Mouse (Mus musculus) stomach, postnatal 0 days (tissue): ENCODE results near the gene Olfr1364. TPM values are rescaled to one million over a fixed set of nuclear protein-coding genes. Genes with fewer than 3 reads are reported as not detected.

Source experiments
- ATAC-seq: fragments of 200-750 bp; cut with Nextera tagmentation; 2 replicates; pipeline ENCODE4 v1.8.0; 2017; ENCODE audit not compliant: low FRiP score, low TSS enrichment
- DNase-seq: peaks from one replicate; pipeline ENCODE4 v3.0.0-alpha.2; 2016; ENCODE audit warnings: low spot score
- H3K27ac ChIP-seq: fragments of 300-500 bp; sonication (generic); replicated peaks from 2 replicates; pipeline ENCODE4 v1.5.1; 2014; ENCODE audit warnings: mild to moderate bottlenecking, control low read depth
- H3K27me3 ChIP-seq: fragments of 300-500 bp; sonication (generic); 2 replicates; pipeline ENCODE4 v1.6.1; 2014; ENCODE audit warnings: low read length; ENCODE audit not compliant: control insufficient read depth, insufficient read depth
- H3K36me3 ChIP-seq: fragments of 300-500 bp; sonication (generic); 2 replicates; pipeline ENCODE4 v1.6.1; 2014; ENCODE audit warnings: low read length, mixed read lengths; ENCODE audit not compliant: control insufficient read depth, insufficient read depth
- H3K4me1 ChIP-seq: fragments of 300-500 bp; sonication (generic); replicated peaks from 2 replicates; pipeline ENCODE4 v1.6.1; 2014; ENCODE audit warnings: antibody characterized with exemption; ENCODE audit not compliant: control insufficient read depth, insufficient read depth
- H3K4me2 ChIP-seq: fragments of 300-500 bp; sonication (generic); replicated peaks from 2 replicates; pipeline ENCODE4 v1.6.1; 2014; ENCODE audit warnings: low read depth, mild to moderate bottlenecking, control low read depth, moderate library complexity
- H3K4me3 ChIP-seq: fragments of 300-500 bp; sonication (generic); 2 replicates; pipeline ENCODE4 v1.5.1; 2014; ENCODE audit warnings: low read depth, low read length, control low read depth
- H3K9ac ChIP-seq: fragments of 300-500 bp; sonication (generic); 2 replicates; pipeline ENCODE4 v1.6.1; 2014; ENCODE audit warnings: mild to moderate bottlenecking, low read length, control low read depth, mixed read lengths
- H3K9me3 ChIP-seq: fragments of 300-500 bp; sonication (generic); 2 replicates; pipeline ENCODE4 v1.6.1; 2016; ENCODE audit warnings: low read length; ENCODE audit not compliant: control insufficient read depth
- CTCF ChIP-seq: IDR thresholded peaks from 2 replicates; pipeline ENCODE4 v1.5.1; 2016; ENCODE audit warnings: antibody characterized with exemption, low read depth, mild to moderate bottlenecking, moderate library complexity
- EP300 ChIP-seq: optimal IDR thresholded peaks from 2 replicates; pipeline ENCODE3; 2016; ENCODE audit warnings: antibody characterized with exemption
- WGBS: fragments of 180-500 bp; shearing (Covaris S2); extraction: QIAGEN DNeasy Blood & Tissue Kit; methylation state at CpG from one replicate; pipeline ENCODE4 v1.1.7; 2014; 5-methylcytosine and 5-hydroxymethylcytosine counted together
- polyA plus RNA-seq: library from polyadenylated mRNA; unstranded; fragments of >200 nt; fragmentation: Nextera tagmentation; extraction: Ambion mirVana; gene quantifications from 2 replicates; pipeline ENCODE4 v1.2.1, GENCODE M21; 2015

Olfr1364 gene
- polyA plus RNA-seq: not detected in 2 replicates

- WGBS: 85% methylated on average over 2 of the region's 2 CpGs
- DNase-seq: no peak
- H3K9ac ChIP-seq: no peak within 1 kb of the TSS
- no peaks in the 10 kb centered on the region for H3K27me3 ChIP-seq
- TF ChIP-seq EP300: no peak
- TF ChIP-seq CTCF: no peak
- ATAC-seq: no peak
- H3K36me3 ChIP-seq: no peaks in the 10 kb centered on the region
- no peaks in the 10 kb centered on the region for H3K9me3 ChIP-seq
- H3K4me2 ChIP-seq: no peak within 1 kb of the TSS
- H3K4me1 ChIP-seq: no peaks in the 10 kb centered on the region
- no peak within 1 kb of the TSS for H3K4me3 ChIP-seq
- H3K27ac ChIP-seq: no peak within 1 kb of the TSS
Measured at GRCm38 (mm10) chr13:21581659-21582058, at the start of gene Olfr1364. TSS of gene Olfr1364 (minus strand) at chr13:21581759.

- Histone ChIP-seq H3K4me3 (no peak within 1 kb of the TSS), H3K4me2 (no peak within 1 kb of the TSS), H3K27ac (no peak within 1 kb of the TSS), H3K27me3 (no peaks in the 10 kb centered on the region), H3K9me3 (no peaks in the 10 kb centered on the region), H3K36me3 (no peaks in the 10 kb centered on the region), H3K4me1 (no peaks in the 10 kb centered on the region), H3K9ac (no peak within 1 kb of the TSS)
- ATAC-seq: no peak
- no peak for TF ChIP-seq EP300
- no peak for TF ChIP-seq CTCF
- DNase-seq: no peak
Measured at GRCm38 (mm10) chr13:21613922-21614321, 32.4 kb upstream of the Olfr1364 start, which contains the start of gene Olfr1362. TSS of gene Olfr1362 (minus strand) at chr13:21614022.

- ATAC-seq: 0 out of 2 replicates have a peak, but pooled peaks have one; percentile 26
- Histone ChIP-seq H3K4me1 (no peaks in the 10 kb centered on the region), H3K4me3 (no peak overlapping the region), H3K27me3 (no peaks in the 10 kb centered on the region), H3K4me2 (no peak overlapping the region), H3K9me3 (no peaks in the 10 kb centered on the region), H3K27ac (no peak overlapping the region), H3K36me3 (no peaks in the 10 kb centered on the region), H3K9ac (no peak overlapping the region)
- 57% methylated on average over 2 of the region's 2 CpGs for WGBS
- no peak for TF ChIP-seq CTCF
- no peak for TF ChIP-seq EP300
- DNase-seq: no peak
Measured at GRCm38 (mm10) chr13:21591618-21592017, 10.1 kb upstream of the Olfr1364 start.

GRCm38 (mm10) chr13:21559793-21560192 lies 21.8 kb downstream of the Olfr1364 start, which contains the start of gene Olfr1535:
TSS of gene Olfr1535 (minus strand) at chr13:21559893.
- H3K4me2 ChIP-seq: no peak within 1 kb of the TSS
- H3K27me3 ChIP-seq: no peaks in the 10 kb centered on the region
- ATAC-seq (no peak), DNase-seq (no peak)
- H3K9me3 ChIP-seq: no peaks in the 10 kb centered on the region
- no peak for TF ChIP-seq CTCF
- TF ChIP-seq EP300: no peak
- H3K9ac ChIP-seq: no peak within 1 kb of the TSS
- no peaks in the 10 kb centered on the region for H3K4me1 ChIP-seq
- no peak within 1 kb of the TSS for H3K4me3 ChIP-seq
- no peak within 1 kb of the TSS for H3K27ac ChIP-seq
- H3K36me3 ChIP-seq: no peaks in the 10 kb centered on the region
- WGBS: 59% methylated on average over 1 of the region's 1 CpGs

GRCm38 (mm10) chr13:21550416-21551110 lies 31.0 kb downstream of the Olfr1364 start:
- Histone ChIP-seq H3K27me3 (no peaks in the 10 kb centered on the region), H3K9ac (no peak overlapping the region), H3K36me3 (no peaks in the 10 kb centered on the region), H3K27ac (no peak overlapping the region), H3K4me3 (no peak overlapping the region), H3K4me2 (no peak overlapping the region), H3K4me1 (no peaks in the 10 kb centered on the region), H3K9me3 (no peaks in the 10 kb centered on the region)
- no peak for DNase-seq
- no peak for TF ChIP-seq EP300
- TF ChIP-seq CTCF: no peak
- ATAC-seq: no peak
- 40% methylated on average over 3 of the region's 3 CpGs for WGBS

GRCm38 (mm10) chr13:21549487-21549886 lies 32.1 kb downstream of the Olfr1364 start:
- H3K36me3 ChIP-seq: no peaks in the 10 kb centered on the region
- H3K9ac ChIP-seq: no peak overlapping the region
- TF ChIP-seq CTCF: no peak
- no peak for TF ChIP-seq EP300
- ATAC-seq (no peak), DNase-seq (no peak)
- no peak overlapping the region for H3K27ac ChIP-seq
- 88% methylated on average over 3 of the region's 3 CpGs for WGBS
- no peaks in the 10 kb centered on the region for H3K27me3 ChIP-seq
- no peak overlapping the region for H3K4me2 ChIP-seq
- H3K4me3 ChIP-seq: no peak overlapping the region
- H3K9me3 ChIP-seq: no peaks in the 10 kb centered on the region
- H3K4me1 ChIP-seq: no peaks in the 10 kb centered on the region
